Mouse (Mus musculus) left cerebral cortex, adult 8-10 months (tissue): Measurements from ENCODE around the gene Hist1h2ai. TPM values are rescaled to one million over a fixed set of nuclear protein-coding genes. Genes with fewer than 3 reads are reported as not detected.
"Not testable (repeated sequence)": the region's sequence is repeated elsewhere in the genome, so short reads cannot be mapped to it uniquely, and the experiment has no call there.

Source experiments
- DNase-seq, 2 experiments: peaks; one replicate each; pipeline ENCODE4 v3.0.0; 2022; ENCODE audit warnings: low spot score in 2 of 2
- total RNA-seq, 4 experiments: library from RNA; stranded (reverse); gene quantifications; 2 replicates each; pipeline ENCODE4 v1.2.4; 2022

The Hist1h2ai gene
- total RNA-seq = 10 to 100 TPM in 3 of 4 experiments, not detected in 1; 16.4 to 24.8 (median 22.3) TPM

DNA sequence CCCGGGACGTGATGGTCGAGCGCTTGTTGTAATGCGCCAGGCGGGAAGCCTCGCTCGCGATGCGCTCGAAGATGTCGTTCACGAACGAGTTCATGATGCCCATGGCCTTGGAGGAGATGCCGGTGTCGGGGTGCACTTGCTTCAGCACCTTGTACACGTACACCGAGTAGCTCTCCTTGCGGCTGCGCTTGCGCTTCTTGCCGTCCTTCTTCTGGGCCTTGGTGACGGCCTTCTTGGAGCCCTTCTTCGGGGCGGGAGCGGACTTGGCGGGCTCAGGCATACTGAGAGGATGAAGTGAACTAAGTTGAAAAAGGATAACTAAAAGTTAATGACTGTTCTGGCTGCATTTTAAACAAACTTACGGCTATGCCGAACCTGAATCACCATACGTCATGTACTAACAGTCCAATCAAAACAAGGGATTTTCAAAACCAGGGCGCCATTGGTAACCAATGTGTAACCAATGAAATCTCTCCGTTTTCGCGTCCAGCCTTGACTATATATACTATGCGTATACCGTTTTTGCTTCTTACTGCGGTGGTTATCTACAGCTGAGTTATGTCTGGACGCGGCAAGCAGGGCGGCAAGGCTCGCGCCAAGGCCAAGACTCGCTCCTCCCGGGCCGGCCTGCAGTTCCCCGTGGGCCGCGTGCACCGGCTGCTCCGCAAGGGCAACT lies at the start of gene Hist1h2ai, which contains the start of gene Hist1h2bl:
Gene Hist1h2ai, plus strand, starts transcription at position 559 of the 676 bp plus-strand sequence.
Gene Hist1h2bl, minus strand, starts transcription at position 280 of the 676 bp plus-strand sequence.
- peak; percentile 72 to 90 for DNase-seq

GRCm38 (mm10) chr13:21677305-21677704 lies 38.9 kb upstream of the Hist1h2ai start, which contains the start of gene Olfr1360:
Gene Olfr1360, minus strand, starts transcription at chr13:21677405.
- DNase-seq = no peak

DNA sequence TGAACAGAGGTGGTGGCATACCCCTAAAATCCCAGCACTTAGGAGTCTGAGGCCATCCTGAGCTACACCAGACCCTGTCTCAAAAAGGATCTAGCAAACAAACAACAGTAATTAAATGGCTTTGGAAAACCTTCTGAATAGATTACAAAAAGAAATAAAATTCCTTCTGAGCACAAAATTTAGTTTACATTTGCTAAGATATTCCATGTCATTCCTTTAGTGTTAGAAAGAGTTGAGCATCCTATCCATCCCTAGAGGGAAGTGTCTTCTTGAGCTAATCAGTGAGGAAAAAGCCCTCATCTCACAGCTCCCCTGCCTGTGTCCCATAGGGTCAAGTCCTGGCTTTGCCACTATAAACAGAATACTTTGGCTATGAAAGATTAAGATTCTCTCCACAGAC lies 18.4 kb upstream of the Hist1h2ai start, which contains the start of gene Olfr1359:
Gene Olfr1359, plus strand, starts transcription at position 301 of the 400 bp plus-strand sequence.
- DNase-seq = no peak

GRCm38 (mm10) chr13:21706669-21707068 lies 9.6 kb upstream of the Hist1h2ai start:
- no peak for DNase-seq

- peak; percentile 72 to 85 for DNase-seq
Measured at GRCm38 (mm10) chr13:21710031-21710711, 6.1 kb upstream of the Hist1h2ai start.

GRCm38 (mm10) chr13:21710821-21711525 lies 5.2 kb upstream of the Hist1h2ai start:
- peak; percentile 52 to 89 for DNase-seq

- no peak for DNase-seq
Measured at GRCm38 (mm10) chr13:21711698-21712097, 4.5 kb upstream of the Hist1h2ai start.

DNA sequence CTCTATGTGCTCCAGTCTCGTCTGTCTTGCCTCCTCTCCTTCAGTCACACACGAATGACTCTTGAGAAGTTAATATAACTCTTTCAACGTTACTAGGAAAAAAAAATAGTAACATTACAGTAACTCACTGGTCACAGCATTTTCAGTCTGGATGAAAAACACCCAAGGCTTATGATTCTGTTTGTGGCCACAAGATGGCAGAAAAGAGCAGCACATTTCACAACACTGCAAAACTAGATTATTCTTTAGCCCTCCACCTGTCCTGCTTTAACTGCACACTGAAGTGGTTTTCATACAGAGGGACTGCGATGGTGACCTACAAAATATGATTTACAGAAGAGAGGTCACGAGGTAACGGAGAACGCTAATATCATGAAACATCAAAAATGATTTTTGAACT lies 1.5 kb upstream of the Hist1h2ai start:
- peak in 1 of 2 experiments; percentile 58 for DNase-seq

- peak in 1 of 2 experiments; percentile 35 for DNase-seq
Measured at GRCm38 (mm10) chr13:21715131-21715863, 925 bp upstream of the Hist1h2ai start.

DNA sequence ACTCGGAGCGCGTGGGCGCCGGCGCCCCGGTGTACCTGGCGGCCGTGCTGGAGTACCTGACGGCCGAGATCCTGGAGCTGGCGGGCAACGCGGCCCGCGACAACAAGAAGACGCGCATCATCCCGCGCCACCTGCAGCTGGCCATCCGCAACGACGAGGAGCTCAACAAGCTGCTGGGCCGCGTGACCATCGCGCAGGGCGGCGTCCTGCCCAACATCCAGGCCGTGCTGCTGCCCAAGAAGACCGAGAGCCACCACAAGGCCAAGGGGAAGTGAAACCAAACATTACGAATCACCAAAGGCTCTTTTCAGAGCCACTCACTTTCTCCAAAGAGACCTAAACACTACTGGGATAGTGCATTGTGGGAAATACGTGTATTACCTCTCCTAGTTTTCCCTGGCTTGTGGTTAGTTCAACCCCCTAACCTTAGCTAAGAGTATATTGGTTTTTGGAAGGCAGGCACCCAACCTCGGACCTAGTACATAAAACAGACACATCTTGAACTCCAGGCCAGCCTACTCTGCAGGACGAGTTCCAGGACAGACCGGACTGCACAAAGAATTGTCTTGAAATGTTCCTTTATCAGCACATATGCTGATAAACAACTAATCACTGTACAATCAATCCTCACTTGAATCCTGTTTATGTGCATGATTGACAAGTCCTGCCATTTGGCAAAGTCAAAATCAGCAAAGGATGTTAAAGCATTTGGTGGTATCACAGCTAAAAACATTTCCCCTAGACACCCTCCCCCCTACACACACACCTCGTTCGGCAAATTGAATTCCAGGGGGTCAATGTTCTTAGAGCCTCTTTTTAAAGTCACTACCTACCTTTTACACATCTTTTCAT lies 544 bp downstream of the Hist1h2ai start:
- not testable (repeated sequence) for DNase-seq

GRCm38 (mm10) chr13:21717397-21718357 lies 1.5 kb downstream of the Hist1h2ai start, which contains the start of gene Hist1h3h:
Gene Hist1h3h, plus strand, starts transcription at chr13:21717659.
- DNase-seq = peak; percentile 81 to 93

- DNase-seq = no peak
Measured at GRCm38 (mm10) chr13:21718381-21719080, 2.3 kb downstream of the Hist1h2ai start.

DNA sequence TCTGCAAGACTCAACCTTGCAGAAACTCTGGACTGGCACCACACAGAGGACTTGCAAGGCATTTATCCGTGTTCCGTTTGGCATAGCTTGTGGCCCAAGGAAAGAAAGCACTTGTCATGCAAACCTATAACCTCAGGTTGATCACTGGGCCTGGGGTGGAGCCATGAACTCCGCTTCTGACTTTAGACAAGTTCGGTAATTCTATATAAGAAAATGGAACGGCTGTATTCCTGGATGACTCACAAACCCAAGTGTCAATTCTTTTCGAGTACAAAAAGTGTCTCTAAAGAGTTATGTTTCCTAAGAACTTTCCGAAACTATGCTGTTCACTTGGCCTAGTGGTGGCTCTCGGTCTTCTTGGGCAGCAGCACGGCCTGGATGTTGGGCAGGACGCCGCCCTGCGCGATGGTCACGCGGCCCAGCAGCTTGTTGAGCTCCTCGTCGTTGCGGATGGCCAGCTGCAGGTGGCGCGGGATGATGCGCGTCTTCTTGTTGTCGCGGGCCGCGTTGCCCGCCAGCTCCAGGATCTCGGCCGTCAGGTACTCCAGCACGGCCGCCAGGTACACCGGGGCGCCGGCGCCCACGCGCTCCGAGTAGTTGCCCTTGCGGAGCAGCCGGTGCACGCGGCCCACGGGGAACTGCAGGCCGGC lies 5.0 kb downstream of the Hist1h2ai start:
- not testable (repeated sequence) for DNase-seq

DNA sequence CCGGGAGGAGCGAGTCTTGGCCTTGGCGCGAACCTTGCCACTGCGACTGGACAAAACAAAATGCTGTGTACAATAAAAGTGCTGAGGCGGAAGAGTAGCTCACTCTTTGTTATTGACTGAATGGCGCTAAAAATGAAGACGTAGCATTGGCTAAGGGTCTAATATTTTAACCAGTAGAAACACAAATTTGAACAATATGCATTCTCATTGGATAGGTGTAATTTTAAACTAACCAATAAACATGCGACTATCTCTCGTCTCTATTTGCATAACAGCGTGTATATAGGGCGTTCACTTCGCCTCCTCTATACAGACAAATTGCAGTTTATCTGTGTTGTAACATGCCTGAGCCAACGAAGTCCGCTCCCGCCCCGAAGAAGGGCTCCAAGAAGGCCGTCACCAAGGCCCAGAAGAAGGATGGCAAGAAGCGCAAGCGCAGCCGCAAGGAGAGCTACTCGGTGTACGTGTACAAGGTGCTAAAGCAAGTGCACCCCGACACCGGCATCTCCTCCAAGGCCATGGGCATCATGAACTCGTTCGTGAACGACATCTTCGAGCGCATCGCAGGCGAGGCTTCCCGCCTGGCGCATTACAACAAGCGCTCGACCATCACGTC lies 5.6 kb downstream of the Hist1h2ai start, which contains the start of gene Hist1h2bm:
Gene Hist1h2bm, plus strand, starts transcription at position 288 of the 616 bp plus-strand sequence.
- peak; percentile 53 to 58 for DNase-seq

DNA sequence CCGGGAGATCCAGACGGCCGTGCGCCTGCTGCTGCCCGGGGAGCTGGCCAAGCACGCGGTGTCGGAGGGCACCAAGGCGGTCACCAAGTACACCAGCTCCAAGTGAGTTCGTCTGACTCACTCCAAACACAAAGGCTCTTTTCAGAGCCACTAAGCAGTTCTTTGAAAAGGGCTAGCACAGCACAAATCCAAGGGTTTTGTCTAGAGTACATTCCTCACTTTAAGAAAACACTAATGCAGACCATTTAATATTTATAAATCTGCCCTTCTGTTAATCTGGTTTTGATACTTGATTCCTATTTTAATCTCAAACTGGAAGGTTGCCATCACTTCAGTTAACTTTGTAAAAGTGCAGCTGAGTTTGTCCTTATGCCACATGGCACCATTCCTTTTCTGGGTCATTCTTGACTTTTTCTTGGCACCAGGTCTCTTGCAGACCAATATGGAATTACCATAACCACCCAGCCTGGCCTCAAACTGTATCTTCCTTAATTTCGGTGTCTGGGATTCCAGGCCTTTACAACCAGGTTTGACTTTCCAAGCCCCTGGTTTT lies 6.2 kb downstream of the Hist1h2ai start:
- no peak for DNase-seq

DNA sequence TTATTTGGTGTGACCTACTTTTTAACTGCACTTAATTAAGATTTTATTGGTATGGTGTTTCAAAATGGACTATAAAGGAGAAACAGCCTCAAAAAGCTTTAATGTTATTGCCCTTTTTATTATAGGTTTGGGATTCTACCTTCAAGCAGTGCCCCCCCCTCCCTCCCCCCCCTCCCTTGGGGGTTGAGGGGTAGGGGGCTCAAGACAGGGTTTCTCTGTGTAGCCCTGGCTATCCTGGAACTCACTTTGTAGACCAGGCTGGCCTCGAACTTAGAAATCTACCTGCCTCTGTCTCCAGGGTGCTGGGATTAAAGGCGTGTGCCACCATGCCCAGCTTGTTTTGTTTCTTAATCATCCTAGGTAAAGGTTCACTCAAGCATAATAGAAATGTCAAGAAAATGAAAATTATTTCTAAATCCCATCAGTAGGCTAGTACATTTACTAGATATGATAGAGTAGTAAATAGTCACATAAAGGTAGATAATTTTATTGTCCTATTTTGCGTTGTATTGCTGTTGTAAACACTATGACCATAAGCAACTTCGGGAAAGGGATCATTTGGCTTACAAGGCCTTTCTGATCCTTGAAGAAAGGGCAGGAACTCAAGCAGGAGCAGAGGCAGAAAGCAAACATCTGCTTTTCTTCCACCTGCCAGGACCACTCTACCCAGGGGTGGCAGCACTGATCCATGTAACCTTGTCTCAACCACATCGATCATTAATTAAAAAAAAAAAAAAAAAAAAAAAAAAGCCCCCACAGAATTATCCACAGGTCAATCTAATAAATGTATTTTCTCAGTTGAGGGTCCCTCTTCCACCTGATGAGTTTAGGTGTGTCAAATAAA lies 7.0 kb downstream of the Hist1h2ai start:
- DNase-seq = no peak
